Mouse (Mus musculus) liver, embryonic 16.5 days (tissue): Measurements from ENCODE around the gene Klk1b4. TPM values are rescaled to one million over a fixed set of nuclear protein-coding genes. Genes with fewer than 3 reads are reported as not detected.
"Not testable (repeated sequence)": the region's sequence is repeated elsewhere in the genome, so short reads cannot be mapped to it uniquely, and the experiment has no call there.

Source experiments
- ATAC-seq: fragments of 200-750 bp; cut with Nextera tagmentation; 2 replicates; pipeline ENCODE4 v1.8.0; 2017; ENCODE audit warnings: low read depth, mild to moderate bottlenecking, moderate number of reproducible peaks, moderate library complexity
- H3K27ac ChIP-seq: fragments of 300-500 bp; sonication (generic); 2 replicates; pipeline ENCODE4 v1.5.1; 2014; ENCODE audit warnings: mild to moderate bottlenecking, low read length
- H3K27me3 ChIP-seq: fragments of 300-500 bp; sonication (generic); 2 replicates; pipeline ENCODE4 v1.6.1; 2014; ENCODE audit warnings: low read depth, low read length, mixed read lengths; ENCODE audit not compliant: control insufficient read depth, insufficient read depth
- H3K36me3 ChIP-seq: fragments of 300-500 bp; sonication (generic); 2 replicates; pipeline ENCODE4 v1.6.1; 2014; ENCODE audit warnings: mild to moderate bottlenecking; ENCODE audit not compliant: control insufficient read depth, insufficient read depth
- H3K4me1 ChIP-seq: fragments of 300-500 bp; sonication (generic); 2 replicates; pipeline ENCODE4 v1.6.1; 2014; ENCODE audit warnings: low read depth, low read length, mixed read lengths; ENCODE audit not compliant: control insufficient read depth
- H3K4me2 ChIP-seq: fragments of 300-500 bp; sonication (generic); 2 replicates; pipeline ENCODE4 v1.6.1; 2014; ENCODE audit warnings: low read depth, low read length, mixed read lengths
- H3K4me3 ChIP-seq: fragments of 300-500 bp; sonication (generic); 2 replicates; pipeline ENCODE4 v1.5.1; 2014; ENCODE audit warnings: low read depth, mild to moderate bottlenecking, low read length
- H3K9ac ChIP-seq: fragments of 300-500 bp; sonication (generic); 2 replicates; pipeline ENCODE4 v1.6.1; 2014; ENCODE audit warnings: low read depth, low read length
- H3K9me3 ChIP-seq: fragments of 300-500 bp; sonication (generic); replicated peaks from 2 replicates; pipeline ENCODE4 v1.6.1; 2016; ENCODE audit warnings: low read length; ENCODE audit not compliant: control insufficient read depth
- WGBS: fragments of 180-500 bp; shearing (Covaris S2); extraction: QIAGEN DNeasy Blood & Tissue Kit; methylation state at CpG from one replicate; pipeline ENCODE4 v1.1.7; 2014; ENCODE audit not compliant: insufficient replicate concordance; 5-methylcytosine and 5-hydroxymethylcytosine counted together
- polyA plus RNA-seq: library from polyadenylated mRNA; unstranded; fragments of >200 nt; fragmentation: Nextera tagmentation; extraction: Ambion mirVana; gene quantifications from 2 replicates; pipeline ENCODE4 v1.2.1, GENCODE M21; 2015

Gene Klk1b4
- polyA plus RNA-seq, 1 experiment from 2014 or later: 0.11 TPM

GRCm38 (mm10) chr7:44222335-44222734 is 15.1 kb downstream of the Klk1b4 start:
- H3K4me3 ChIP-seq, H3K4me2 ChIP-seq, ATAC-seq, H3K36me3 ChIP-seq, H3K9ac ChIP-seq, H3K4me1 ChIP-seq, H3K9me3 ChIP-seq, H3K27ac ChIP-seq, H3K27me3 ChIP-seq: not testable (repeated sequence)
- 58% methylated on average over 6 of the region's 6 CpGs for WGBS

GRCm38 (mm10) chr7:44225076-44225475 is 17.8 kb downstream of the Klk1b4 start, which contains the start of gene Klk1:
Gene Klk1 (plus strand): TSS chr7:44225360.
- no peaks in the 10 kb centered on the region for H3K4me1 ChIP-seq
- no peak within 1 kb of the TSS for H3K4me3 ChIP-seq
- H3K9ac ChIP-seq: no peak within 1 kb of the TSS
- ATAC-seq: no peak
- no peaks in the 10 kb centered on the region for H3K27me3 ChIP-seq
- no peak within 1 kb of the TSS for H3K27ac ChIP-seq
- WGBS: 26% methylated on average over 1 of the region's 1 CpGs
- no peaks in the 10 kb centered on the region for H3K9me3 ChIP-seq
- no peak within 1 kb of the TSS for H3K4me2 ChIP-seq
- no peaks in the 10 kb centered on the region for H3K36me3 ChIP-seq

- no peak for ATAC-seq
- H3K4me3 ChIP-seq: no peak within 1 kb of the TSS
- no peak within 1 kb of the TSS for H3K27ac ChIP-seq
- no peaks in the 10 kb centered on the region for H3K36me3 ChIP-seq
- 63% methylated on average over 3 of the region's 3 CpGs for WGBS
- H3K9me3 ChIP-seq: no peaks in the 10 kb centered on the region
- no peaks in the 10 kb centered on the region for H3K4me1 ChIP-seq
- no peaks in the 10 kb centered on the region for H3K27me3 ChIP-seq
- H3K4me2 ChIP-seq: no peak within 1 kb of the TSS
- no peak within 1 kb of the TSS for H3K9ac ChIP-seq
Observed at GRCm38 (mm10) chr7:44235909-44236308, 28.7 kb downstream of the Klk1b4 start, which contains the start of gene Gm36864. Gene Gm36864 (plus strand): TSS chr7:44236177.

DNA sequence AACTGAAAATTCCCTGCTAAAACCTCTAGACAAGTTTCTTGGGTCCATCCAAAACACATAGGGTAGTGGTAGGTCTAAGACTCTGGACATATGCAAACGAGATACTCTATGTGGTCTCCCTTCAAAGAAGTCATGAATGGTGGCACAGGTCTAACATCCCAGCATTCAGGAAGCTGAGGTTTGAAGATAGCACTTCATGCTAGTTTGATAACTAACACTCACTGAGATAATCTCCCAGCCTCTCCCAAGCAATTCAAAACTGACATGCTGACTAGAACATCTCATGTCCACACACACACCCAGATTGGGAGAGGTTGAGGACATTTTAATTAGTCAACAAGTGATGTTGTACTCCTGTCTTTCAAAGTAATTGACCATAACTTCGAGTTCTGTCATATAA is 32.7 kb downstream of the Klk1b4 start:
- Histone ChIP-seq H3K27me3 (no peaks in the 10 kb centered on the region), H3K9me3 (no peaks in the 10 kb centered on the region), H3K4me1 (no peaks in the 10 kb centered on the region), H3K36me3 (no peaks in the 10 kb centered on the region), H3K9ac (no peak overlapping the region), H3K4me2 (no peak overlapping the region), H3K27ac (no peak overlapping the region), H3K4me3 (no peak overlapping the region)
- no peak for ATAC-seq
- WGBS: 20% methylated on average over 2 of the region's 2 CpGs

- H3K27me3 ChIP-seq: no peaks in the 10 kb centered on the region
- no peak overlapping the region for H3K4me2 ChIP-seq
- H3K4me1 ChIP-seq: peaks cover 6% of the 10 kb centered on the region
- 29% methylated on average over 1 of the region's 1 CpGs for WGBS
- no peak overlapping the region for H3K9ac ChIP-seq
- no peak overlapping the region for H3K4me3 ChIP-seq
- no peak overlapping the region for H3K27ac ChIP-seq
- no peaks in the 10 kb centered on the region for H3K9me3 ChIP-seq
- peak; percentile 65; the same call in 1 of the 2 replicates for ATAC-seq
- H3K36me3 ChIP-seq: no peaks in the 10 kb centered on the region
Observed at GRCm38 (mm10) chr7:44240712-44241111, 33.5 kb downstream of the Klk1b4 start.

DNA sequence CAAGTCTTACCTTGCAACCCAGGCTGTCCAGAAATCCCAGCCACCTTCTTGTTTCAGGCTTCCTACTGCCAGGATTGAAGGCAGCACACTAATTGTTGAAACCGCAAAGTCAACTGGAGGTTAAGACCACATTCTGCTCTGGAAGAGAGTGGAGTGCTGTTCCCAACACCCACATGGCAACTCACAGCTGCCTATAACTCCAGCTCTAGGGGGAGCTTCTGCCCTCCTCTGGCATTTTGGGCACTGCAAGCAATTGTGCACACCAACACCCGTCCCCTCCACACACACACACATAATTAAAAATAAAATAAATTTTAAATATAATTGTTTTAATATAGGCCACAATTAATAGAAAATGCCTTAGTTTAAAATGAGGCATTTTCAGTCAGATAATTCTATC is 33.9 kb downstream of the Klk1b4 start:
- H3K27me3 ChIP-seq: no peaks in the 10 kb centered on the region
- H3K9ac ChIP-seq: no peak overlapping the region
- ATAC-seq: no peak
- H3K4me2 ChIP-seq: no peak overlapping the region
- H3K4me3 ChIP-seq: no peak overlapping the region
- H3K9me3 ChIP-seq: no peaks in the 10 kb centered on the region
- WGBS: 47% methylated on average over 2 of the region's 2 CpGs
- H3K36me3 ChIP-seq: no peaks in the 10 kb centered on the region
- peaks cover 6% of the 10 kb centered on the region for H3K4me1 ChIP-seq
- H3K27ac ChIP-seq: no peak overlapping the region

- no peak for ATAC-seq
- Histone ChIP-seq H3K4me3 (no peak overlapping the region), H3K27ac (no peak overlapping the region), H3K9me3 (no peaks in the 10 kb centered on the region), H3K9ac (no peak overlapping the region), H3K4me1 (peaks cover 18% of the 10 kb centered on the region), H3K36me3 (peaks cover 2% of the 10 kb centered on the region; the same call in 1 of the 2 replicates), H3K27me3 (no peaks in the 10 kb centered on the region), H3K4me2 (no peak overlapping the region)
- WGBS: 29% methylated on average over 1 of the region's 1 CpGs
Observed at GRCm38 (mm10) chr7:44244080-44244479, 36.8 kb downstream of the Klk1b4 start.

DNA sequence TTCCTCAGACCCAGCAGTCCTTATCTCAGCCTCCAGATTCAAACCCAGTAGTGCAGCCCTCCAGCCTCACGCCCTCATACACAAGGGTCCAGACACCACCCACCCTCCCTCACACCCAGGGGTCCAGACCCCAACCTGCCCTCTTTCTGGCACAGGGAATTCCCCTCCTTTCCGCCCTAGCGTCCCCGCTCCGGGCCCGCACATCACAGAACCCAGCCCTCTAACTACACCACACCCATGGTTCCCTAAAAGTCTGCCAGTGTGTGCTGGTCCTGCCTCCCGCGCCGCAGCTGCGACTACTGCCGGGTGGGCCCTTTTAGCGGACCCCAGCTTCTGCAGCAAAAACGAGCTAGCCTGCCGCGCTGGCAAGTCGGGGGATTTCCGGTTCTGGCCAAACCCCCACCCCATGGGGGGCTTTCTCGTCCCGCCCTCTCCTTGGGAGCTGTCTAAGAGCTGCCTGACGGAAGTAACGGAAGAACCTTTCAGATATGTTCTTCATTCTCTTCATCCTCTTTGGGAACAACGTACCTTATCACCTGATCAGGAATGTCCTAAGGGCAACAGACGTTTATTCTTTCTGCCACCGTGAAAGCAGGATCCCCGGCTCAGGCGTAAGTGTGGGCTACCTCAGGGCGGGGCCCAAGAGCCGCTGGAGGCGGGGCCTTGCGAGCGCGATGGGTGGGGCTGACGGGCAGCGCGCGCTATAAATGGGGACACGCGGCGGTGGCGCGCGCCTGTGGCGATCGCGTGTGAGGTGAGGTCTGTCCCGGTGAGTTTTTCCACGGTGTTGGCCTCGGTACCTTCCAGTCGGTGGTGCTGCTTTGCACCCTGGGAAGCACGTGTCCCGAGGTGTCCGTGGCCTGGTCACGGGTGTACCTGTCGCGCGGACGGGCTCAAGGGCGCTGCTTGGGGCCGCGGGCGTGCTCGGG is 39.1 kb downstream of the Klk1b4 start, which contains the start of the genes 1700028J19Rik and 2410002F23Rik:
Gene 1700028J19Rik (minus strand): TSS at position 641 of the 929 bp plus-strand sequence.
Gene 2410002F23Rik (plus strand): TSS at position 668 of the 929 bp plus-strand sequence.
- under 1% methylated on average over 62 of the region's 62 CpGs for WGBS
- Histone ChIP-seq H3K27ac (peak within 1 kb of the TSS; percentile 85), H3K4me1 (peaks cover 18% of the 10 kb centered on the region), H3K9ac (peak within 1 kb of the TSS; percentile 86), H3K27me3 (no peaks in the 10 kb centered on the region), H3K9me3 (no peaks in the 10 kb centered on the region), H3K4me2 (peak within 1 kb of the TSS; percentile 81), H3K36me3 (peaks cover 12% of the 10 kb centered on the region), H3K4me3 (peak within 1 kb of the TSS; percentile 94)
- peak; percentile 89 for ATAC-seq

DNA sequence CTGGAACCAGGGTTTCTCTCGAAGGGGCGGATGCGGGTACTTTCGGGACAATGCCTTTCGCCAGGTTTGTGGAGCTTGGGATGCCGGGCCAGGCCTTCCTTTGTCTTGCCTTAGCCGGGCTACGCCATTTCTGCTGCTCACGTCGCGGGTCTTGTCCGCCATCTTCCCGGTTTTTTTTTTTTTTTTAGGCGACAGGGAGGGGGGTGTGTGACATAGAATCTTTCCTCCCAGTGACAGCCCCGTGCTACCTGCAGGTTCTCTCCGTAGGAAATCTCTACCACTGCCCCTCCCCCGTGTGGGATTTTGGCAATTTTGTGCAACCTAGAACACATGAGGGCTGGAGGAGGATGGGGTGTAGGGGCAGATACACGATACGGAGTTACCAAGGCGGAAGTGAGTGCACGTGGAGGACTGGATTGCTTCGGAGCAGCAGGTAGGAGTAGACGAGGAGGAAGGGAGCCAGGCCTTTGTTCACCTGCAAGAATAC is 39.8 kb downstream of the Klk1b4 start:
- Histone ChIP-seq H3K4me1 (peaks cover 18% of the 10 kb centered on the region), H3K27ac (peak overlapping the region; percentile 59; the same call in 1 of the 2 replicates), H3K9me3 (no peaks in the 10 kb centered on the region), H3K9ac (peak overlapping the region; percentile 86), H3K36me3 (peaks cover 12% of the 10 kb centered on the region), H3K4me2 (peak overlapping the region; percentile 81), H3K4me3 (peak overlapping the region; percentile 94), H3K27me3 (no peaks in the 10 kb centered on the region)
- peak; percentile 12; the same call in 1 of the 2 replicates for ATAC-seq
- WGBS: 0% methylated on average over 23 of the region's 23 CpGs
